Mouse (Mus musculus) limb, embryonic 13.5 days (tissue): ENCODE data around the gene Pmm2. TPM values are rescaled to one million over a fixed set of nuclear protein-coding genes. Genes with fewer than 3 reads are reported as not detected.

Source experiments
- ATAC-seq: fragments of 200-750 bp; cut with Nextera tagmentation; 2 replicates; pipeline ENCODE4 v1.8.0; 2017; ENCODE audit warnings: low read depth, moderate number of reproducible peaks, moderate TSS enrichment; ENCODE audit not compliant: low FRiP score
- H3K27ac ChIP-seq: fragments of 300-500 bp; sonication (generic); 2 replicates; pipeline ENCODE4 v1.5.1; 2015; ENCODE audit warnings: inconsistent platforms, mild to moderate bottlenecking, moderate library complexity
- H3K27me3 ChIP-seq: fragments of 300-500 bp; sonication (generic); 2 replicates; pipeline ENCODE4 v1.6.1; 2015; ENCODE audit warnings: mild to moderate bottlenecking, inconsistent platforms
- H3K36me3 ChIP-seq: fragments of 300-500 bp; sonication (generic); 2 replicates; pipeline ENCODE4 v1.6.1; 2015; ENCODE audit warnings: inconsistent platforms, mild to moderate bottlenecking, moderate library complexity
- H3K4me1 ChIP-seq: fragments of 300-500 bp; sonication (generic); 2 replicates; pipeline ENCODE4 v1.6.1; 2015; ENCODE audit warnings: inconsistent platforms
- H3K4me2 ChIP-seq: fragments of 300-500 bp; sonication (generic); replicated peaks from 2 replicates; pipeline ENCODE4 v1.6.1; 2015; ENCODE audit warnings: inconsistent platforms, mild to moderate bottlenecking, moderate library complexity
- H3K4me3 ChIP-seq: fragments of 300-500 bp; sonication (generic); 2 replicates; pipeline ENCODE4 v1.5.1; 2015; ENCODE audit warnings: moderate library complexity, mild to moderate bottlenecking, inconsistent platforms
- H3K9ac ChIP-seq: fragments of 300-500 bp; sonication (generic); 2 replicates; pipeline ENCODE4 v1.6.1; 2015; ENCODE audit warnings: mild to moderate bottlenecking, inconsistent platforms
- H3K9me3 ChIP-seq: fragments of 300-500 bp; sonication (generic); 2 replicates; pipeline ENCODE4 v1.6.1; 2016; ENCODE audit warnings: inconsistent platforms
- WGBS: fragments of 180-500 bp; shearing (Covaris S2); methylation state at CpG from one replicate; pipeline ENCODE4 v1.1.7; 2015; 5-methylcytosine and 5-hydroxymethylcytosine counted together
- polyA plus RNA-seq: library from polyadenylated mRNA; unstranded; fragments of >200 nt; fragmentation: Nextera tagmentation; extraction: Ambion mirVana; gene quantifications from 2 replicates; pipeline ENCODE4 v1.2.1, GENCODE M21; 2015

Pmm2 gene
- polyA plus RNA-seq, 1 experiment from 2014 or later, result 53.3 TPM

DNA sequence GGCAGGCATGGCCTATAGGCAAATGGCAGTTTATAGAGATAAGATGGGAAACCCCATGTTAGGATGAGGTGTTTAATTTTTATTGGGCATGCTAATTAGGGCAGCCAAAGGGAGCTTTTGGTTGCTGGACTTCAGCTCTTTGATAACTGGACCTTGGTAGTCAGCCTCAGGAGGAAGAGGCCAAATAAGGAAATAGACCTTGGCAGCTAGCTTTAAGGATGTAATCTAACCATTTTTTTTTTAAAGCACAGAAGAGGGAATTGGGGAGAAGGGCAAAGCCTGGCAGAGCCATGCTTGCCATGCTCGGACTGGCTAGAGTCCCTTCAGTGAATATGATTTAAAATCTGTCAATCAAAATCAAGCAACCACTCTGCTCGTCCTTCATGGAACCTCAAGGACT, 7.1 kb upstream of the Pmm2 start:
- Histone ChIP-seq H3K27me3 (no peaks in the 10 kb centered on the region), H3K36me3 (peaks cover 46% of the 10 kb centered on the region), H3K9ac (no peak overlapping the region), H3K27ac (no peak overlapping the region), H3K4me3 (no peak overlapping the region), H3K4me2 (no peak overlapping the region), H3K9me3 (no peaks in the 10 kb centered on the region), H3K4me1 (peaks cover 5% of the 10 kb centered on the region; the same call in 1 of the 2 replicates)
- no peak for ATAC-seq
- WGBS, result 77% methylated on average over 2 of the region's 2 CpGs

DNA sequence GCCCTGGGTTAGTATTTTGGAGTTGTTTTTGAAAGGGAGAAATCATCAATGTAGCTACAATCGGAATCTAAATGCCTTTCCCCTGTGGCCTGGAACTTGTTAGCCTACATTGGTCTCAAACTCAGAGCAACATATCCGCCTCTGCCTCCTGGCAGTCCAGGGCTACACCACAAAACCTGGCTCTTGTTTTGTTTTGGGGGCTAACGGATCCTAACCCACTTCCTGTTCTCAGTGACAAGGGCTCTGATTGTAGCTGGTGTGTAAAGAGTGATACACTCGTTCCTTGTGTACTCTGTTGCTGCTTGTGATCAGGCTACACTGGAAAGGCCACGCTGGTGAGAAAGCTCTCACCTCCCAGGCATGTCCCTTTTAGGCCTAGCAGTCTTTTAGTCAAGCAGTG, 6.0 kb upstream of the Pmm2 start:
- H3K4me2 ChIP-seq, result no peak overlapping the region
- H3K9ac ChIP-seq, result no peak overlapping the region
- H3K9me3 ChIP-seq, result no peaks in the 10 kb centered on the region
- peaks cover 16% of the 10 kb centered on the region for H3K4me1 ChIP-seq
- no peak for ATAC-seq
- H3K27ac ChIP-seq, result no peak overlapping the region
- WGBS, result 86% methylated on average over 5 of the region's 5 CpGs
- no peaks in the 10 kb centered on the region for H3K27me3 ChIP-seq
- peaks cover 52% of the 10 kb centered on the region for H3K36me3 ChIP-seq
- no peak overlapping the region for H3K4me3 ChIP-seq

DNA sequence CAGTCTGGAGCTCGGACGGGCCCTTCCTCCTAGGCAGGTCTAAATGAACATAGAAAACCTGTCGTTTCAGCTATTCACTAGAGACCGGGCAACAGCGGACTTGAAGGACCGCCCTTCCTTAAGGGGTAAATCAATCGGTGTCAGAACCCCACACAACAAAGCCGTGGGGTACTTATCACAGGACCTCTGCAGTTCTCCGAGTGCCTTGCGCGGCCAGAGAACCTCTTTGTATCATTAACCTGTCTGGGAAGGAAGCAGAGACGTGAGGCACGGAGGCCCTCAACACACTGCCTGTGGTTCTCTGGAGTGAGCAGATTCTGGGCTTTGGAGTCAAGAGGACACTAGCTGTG, 632 bp upstream of the Pmm2 start:
- 0% methylated on average over 13 of the region's 13 CpGs for WGBS
- peak; percentile 51 for ATAC-seq
- Histone ChIP-seq H3K4me2 (peak overlapping the region; percentile 85), H3K9ac (peak overlapping the region; percentile 87), H3K9me3 (no peaks in the 10 kb centered on the region), H3K36me3 (peaks cover 53% of the 10 kb centered on the region), H3K4me1 (peaks cover 20% of the 10 kb centered on the region), H3K4me3 (peak overlapping the region; percentile 84), H3K27ac (peak overlapping the region; percentile 83), H3K27me3 (no peaks in the 10 kb centered on the region)

DNA sequence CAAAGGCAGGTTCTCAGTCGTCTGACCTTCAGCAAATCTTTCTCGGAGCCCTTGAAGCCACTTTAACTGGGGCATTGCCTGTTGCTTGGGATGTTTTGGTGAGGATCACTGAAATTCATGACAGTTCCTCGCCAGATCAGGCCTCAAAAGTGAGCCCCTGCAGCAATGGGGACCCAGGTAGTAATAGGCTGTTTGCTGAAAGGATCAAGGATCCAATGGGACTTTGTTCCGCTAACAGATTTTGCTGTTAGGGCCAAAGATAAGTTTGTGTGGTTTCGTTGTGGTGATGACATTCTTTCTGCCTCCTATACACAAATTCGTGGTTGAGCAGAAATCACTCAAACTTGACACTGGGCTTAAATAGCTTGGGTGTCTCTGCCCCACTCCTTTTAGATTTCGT, 657 bp downstream of the Pmm2 start:
- no peak for ATAC-seq
- Histone ChIP-seq H3K4me2 (peak overlapping the region; percentile 85), H3K36me3 (peaks cover 47% of the 10 kb centered on the region), H3K27me3 (no peaks in the 10 kb centered on the region), H3K9ac (peak overlapping the region; percentile 87), H3K27ac (peak overlapping the region; percentile 83; the same call in 1 of the 2 replicates), H3K4me3 (peak overlapping the region; percentile 84), H3K9me3 (no peaks in the 10 kb centered on the region), H3K4me1 (peaks cover 20% of the 10 kb centered on the region)
- WGBS, result 47% methylated on average over 7 of the region's 7 CpGs

DNA sequence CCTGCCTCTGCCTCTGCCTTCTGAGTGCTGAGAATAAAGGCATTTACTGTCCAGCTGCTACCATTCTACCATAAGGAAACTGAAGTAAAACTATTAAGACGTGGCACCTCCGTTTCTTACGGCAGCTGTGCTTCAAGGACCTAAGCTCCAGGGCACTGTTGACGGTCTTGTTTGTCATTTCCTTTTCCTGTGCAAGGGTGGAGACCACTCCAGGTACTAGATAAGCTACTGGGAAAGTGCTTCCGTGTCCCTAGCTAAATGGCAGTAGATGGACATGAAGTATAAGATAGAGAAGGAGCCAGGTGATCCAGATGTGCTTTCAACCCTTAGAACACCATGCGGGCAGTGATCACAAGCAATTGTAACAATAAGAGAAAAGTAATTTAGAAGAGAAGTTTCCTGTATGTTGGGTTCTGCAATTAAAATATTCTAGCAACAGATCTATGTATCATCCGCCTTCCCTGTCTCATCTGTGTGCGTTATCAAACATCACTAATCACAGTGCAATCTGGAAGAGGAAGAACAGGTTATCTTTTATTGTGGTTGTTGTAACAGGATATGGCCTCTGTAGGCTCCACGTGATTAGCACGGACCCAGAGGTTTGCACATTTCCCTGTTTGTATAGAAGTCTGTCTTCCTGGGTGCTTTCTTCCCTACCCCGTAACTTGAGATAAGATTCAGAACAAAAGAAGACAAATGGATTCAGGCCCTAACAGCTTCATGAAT, 2.2 kb downstream of the Pmm2 start:
- Histone ChIP-seq H3K9me3 (no peaks in the 10 kb centered on the region), H3K27me3 (no peaks in the 10 kb centered on the region), H3K4me1 (peaks cover 20% of the 10 kb centered on the region), H3K27ac (no peak overlapping the region), H3K9ac (no peak overlapping the region), H3K4me2 (no peak overlapping the region), H3K4me3 (no peak overlapping the region), H3K36me3 (peaks cover 48% of the 10 kb centered on the region)
- no peak for ATAC-seq
- WGBS, result 90% methylated on average over 11 of the region's 11 CpGs

DNA sequence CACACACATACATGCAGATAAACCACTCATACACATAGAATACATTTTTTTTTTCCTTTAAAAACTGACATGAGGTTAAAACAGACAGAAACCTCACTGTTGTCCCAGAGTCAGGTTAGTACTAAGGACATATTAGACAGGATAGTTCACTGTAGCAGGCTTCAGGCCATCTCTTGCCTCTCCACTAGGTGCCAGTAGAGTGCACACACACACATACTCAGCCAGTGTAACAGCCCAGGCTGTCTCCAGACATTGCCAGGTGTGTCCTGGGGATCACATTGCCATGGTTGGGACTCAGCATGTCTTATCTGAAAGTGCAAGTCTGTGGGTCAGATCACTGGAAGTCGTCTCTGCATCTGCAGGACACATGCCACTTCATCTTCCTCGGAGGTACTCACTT, 6.4 kb downstream of the Pmm2 start:
- Histone ChIP-seq H3K36me3 (peaks cover 74% of the 10 kb centered on the region), H3K4me3 (no peak overlapping the region), H3K27me3 (no peaks in the 10 kb centered on the region), H3K4me1 (no peaks in the 10 kb centered on the region; the same call in 1 of the 2 replicates), H3K9ac (no peak overlapping the region), H3K9me3 (no peaks in the 10 kb centered on the region), H3K27ac (no peak overlapping the region), H3K4me2 (no peak overlapping the region)
- WGBS, result 83% methylated on average over 2 of the region's 2 CpGs
- peak; percentile 64; the same call in 1 of the 2 replicates for ATAC-seq

DNA sequence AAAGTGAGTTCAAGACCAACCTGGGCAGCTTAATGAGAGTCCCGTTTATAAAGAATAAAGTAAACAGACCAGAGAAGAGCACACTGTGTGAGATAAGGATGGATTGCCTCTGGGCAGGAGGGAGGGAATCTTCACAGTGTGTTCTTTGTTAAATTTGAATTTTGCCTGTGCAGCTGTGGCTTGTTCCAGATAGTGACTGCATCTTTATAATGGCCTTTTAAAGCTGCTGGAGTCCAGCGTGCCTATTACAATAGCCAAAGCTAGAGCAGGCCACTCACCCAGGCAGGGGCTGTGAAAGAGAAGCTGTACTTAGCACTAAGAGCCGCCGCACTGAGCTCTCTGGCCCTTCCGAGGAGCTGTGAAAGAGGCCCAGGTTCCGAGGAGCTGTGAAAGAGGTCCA, 8.1 kb downstream of the Pmm2 start:
- Histone ChIP-seq H3K27me3 (no peaks in the 10 kb centered on the region), H3K27ac (no peak overlapping the region), H3K9me3 (no peaks in the 10 kb centered on the region), H3K4me2 (no peak overlapping the region), H3K36me3 (peaks cover 82% of the 10 kb centered on the region), H3K9ac (no peak overlapping the region), H3K4me3 (no peak overlapping the region), H3K4me1 (no peaks in the 10 kb centered on the region)
- ATAC-seq, result no peak
- WGBS, result 90% methylated on average over 6 of the region's 6 CpGs

DNA sequence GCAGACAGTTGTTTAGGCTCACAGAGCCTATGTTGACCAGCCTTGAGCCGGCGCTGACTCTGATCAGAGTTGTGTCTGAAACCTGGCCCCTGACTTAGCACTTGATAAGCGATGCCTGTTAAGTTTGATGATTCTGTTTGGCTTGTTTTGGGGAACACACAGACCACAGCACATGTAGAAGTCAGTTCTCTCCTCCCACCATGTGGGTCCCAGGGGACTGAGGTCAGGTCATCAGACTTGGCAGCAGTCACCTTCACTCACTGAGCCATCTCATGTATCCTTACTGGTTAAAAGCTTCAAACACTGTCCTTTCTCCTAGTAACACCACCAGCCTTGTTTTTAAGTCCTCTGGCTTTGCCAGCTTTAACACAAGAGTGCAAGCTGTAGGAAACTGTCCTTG, 12.5 kb downstream of the Pmm2 start:
- Histone ChIP-seq H3K27ac (no peak overlapping the region), H3K9me3 (no peaks in the 10 kb centered on the region), H3K4me1 (peaks cover 11% of the 10 kb centered on the region), H3K4me3 (no peak overlapping the region), H3K27me3 (no peaks in the 10 kb centered on the region), H3K4me2 (no peak overlapping the region), H3K36me3 (peaks cover 87% of the 10 kb centered on the region), H3K9ac (no peak overlapping the region)
- no peak for ATAC-seq
- WGBS, result 96% methylated on average over 3 of the region's 3 CpGs

DNA sequence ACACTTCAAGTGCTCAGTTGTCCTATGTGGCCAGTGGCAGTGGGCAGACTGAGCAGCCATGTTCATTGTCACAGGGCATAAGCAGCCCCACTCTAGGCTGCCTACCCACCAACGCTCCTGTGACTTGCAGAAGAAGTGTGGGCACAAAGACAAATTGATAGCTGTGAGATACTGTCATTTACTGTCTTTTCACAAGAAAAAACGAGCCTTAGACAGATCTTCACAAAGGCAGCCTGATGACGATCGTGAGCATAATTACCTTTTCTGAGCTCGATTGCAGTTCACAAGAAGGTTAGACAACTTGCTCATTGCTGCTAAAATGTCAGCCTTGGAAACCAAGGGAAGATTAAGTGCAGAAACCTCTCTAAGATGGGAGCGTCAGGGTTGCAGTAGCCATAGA, 17.6 kb downstream of the Pmm2 start:
- Histone ChIP-seq H3K9me3 (no peaks in the 10 kb centered on the region), H3K27ac (no peak overlapping the region), H3K4me3 (no peak overlapping the region), H3K9ac (no peak overlapping the region), H3K27me3 (no peaks in the 10 kb centered on the region), H3K4me2 (no peak overlapping the region), H3K4me1 (peaks cover 11% of the 10 kb centered on the region), H3K36me3 (peaks cover 86% of the 10 kb centered on the region)
- ATAC-seq, result no peak
- WGBS, result 83% methylated on average over 6 of the region's 6 CpGs

DNA sequence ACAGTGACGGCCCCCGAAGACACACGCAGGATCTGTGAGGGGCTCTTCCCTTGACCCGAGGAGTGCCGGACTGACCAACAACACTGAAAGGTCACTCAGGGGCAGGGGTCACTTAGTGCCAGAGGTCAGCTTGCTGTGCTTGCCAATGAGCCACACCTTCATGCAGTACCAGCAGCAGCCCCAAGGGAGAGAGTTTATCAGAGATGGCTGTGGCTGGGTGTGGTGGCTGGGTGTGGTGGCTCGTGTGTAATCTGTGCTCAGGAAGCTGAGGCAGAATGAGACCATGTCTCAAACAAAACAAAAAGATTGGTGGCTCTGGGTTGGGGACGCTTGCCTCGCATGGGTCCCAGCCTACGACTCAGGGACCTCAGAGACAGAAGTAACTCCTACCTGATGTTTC, 18.1 kb downstream of the Pmm2 start:
- Histone ChIP-seq H3K9me3 (no peaks in the 10 kb centered on the region), H3K27ac (no peak overlapping the region), H3K4me1 (peaks cover 11% of the 10 kb centered on the region), H3K9ac (no peak overlapping the region), H3K36me3 (peaks cover 85% of the 10 kb centered on the region), H3K4me2 (no peak overlapping the region), H3K4me3 (no peak overlapping the region), H3K27me3 (no peaks in the 10 kb centered on the region)
- ATAC-seq, result no peak
- WGBS, result 85% methylated on average over 9 of the region's 9 CpGs

DNA sequence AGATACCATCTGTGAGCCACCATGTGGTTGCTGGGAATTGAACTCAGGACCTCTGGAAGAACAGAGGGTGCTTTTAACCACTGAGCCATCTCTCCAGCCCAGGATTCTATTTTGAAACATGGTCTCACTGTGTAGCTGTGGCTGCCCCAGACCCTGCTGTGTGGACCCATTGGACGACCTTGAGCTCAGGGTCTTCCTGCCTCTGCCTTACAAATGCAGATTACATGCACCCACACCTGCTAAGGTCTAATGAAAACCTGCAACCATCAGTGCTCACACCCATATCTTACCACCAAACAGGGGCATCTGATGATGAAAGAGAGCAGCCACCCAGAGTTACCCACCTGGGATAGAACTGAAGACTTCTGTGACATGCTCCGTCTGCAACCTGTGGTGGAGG, 18.8 kb downstream of the Pmm2 start:
- WGBS, result 89% methylated on average over 2 of the region's 2 CpGs
- no peak for ATAC-seq

DNA sequence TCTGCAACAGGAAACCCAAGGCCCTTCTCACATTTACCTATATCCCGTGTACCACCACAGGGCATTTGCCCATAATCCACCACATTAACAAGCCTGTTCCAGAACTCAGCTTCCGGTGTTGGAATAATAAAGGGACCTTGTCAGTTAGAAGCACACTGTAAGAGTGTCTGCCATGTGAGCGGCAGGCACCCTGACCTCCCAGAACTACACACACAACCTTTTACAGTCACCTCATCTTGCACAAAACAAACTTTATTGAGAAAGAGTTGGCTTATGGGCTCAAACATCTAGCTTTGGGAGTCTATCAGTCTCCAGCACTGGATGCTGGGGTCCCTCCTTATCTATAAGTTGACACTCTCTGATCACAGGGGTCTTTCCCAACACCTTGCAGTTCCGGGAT, 20.9 kb downstream of the Pmm2 start:
- Histone ChIP-seq H3K4me2 (no peak overlapping the region), H3K27ac (no peak overlapping the region), H3K9me3 (no peaks in the 10 kb centered on the region), H3K4me1 (peaks cover 10% of the 10 kb centered on the region), H3K4me3 (no peak overlapping the region), H3K27me3 (no peaks in the 10 kb centered on the region), H3K36me3 (peaks cover 86% of the 10 kb centered on the region), H3K9ac (no peak overlapping the region)
- ATAC-seq, result no peak
- WGBS, result 72% methylated on average over 4 of the region's 4 CpGs

More for the DNA sequence above, 18.8 kb downstream of the Pmm2 start:
- Histone ChIP-seq H3K36me3 (peaks cover 83% of the 10 kb centered on the region), H3K4me1 (peaks cover 11% of the 10 kb centered on the region), H3K27ac (no peak overlapping the region), H3K27me3 (no peaks in the 10 kb centered on the region), H3K4me2 (no peak overlapping the region), H3K9me3 (no peaks in the 10 kb centered on the region), H3K4me3 (no peak overlapping the region), H3K9ac (no peak overlapping the region)

DNA sequence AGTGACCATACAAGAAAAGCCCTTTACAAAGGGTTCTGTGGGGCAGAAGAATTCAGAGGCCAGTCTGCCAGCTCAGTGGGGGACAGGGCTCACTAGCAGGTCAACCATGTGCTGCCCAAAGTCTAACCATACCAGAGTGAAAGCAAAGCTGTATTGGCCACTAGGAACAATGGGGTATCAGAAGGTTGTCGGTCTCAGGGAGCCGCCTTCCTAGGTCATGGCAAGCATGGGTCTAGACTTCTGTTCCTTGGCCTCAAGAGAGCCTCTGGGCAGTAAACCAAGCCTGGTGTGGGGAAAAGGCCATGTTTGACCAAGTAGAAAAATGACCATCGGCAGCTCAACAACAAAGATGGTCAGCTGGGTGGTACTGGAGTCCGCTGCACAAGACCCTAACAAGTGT, 21.3 kb downstream of the Pmm2 start:
- 94% methylated on average over 4 of the region's 4 CpGs for WGBS
- no peak for ATAC-seq
- no peaks in the 10 kb centered on the region for H3K9me3 ChIP-seq
- H3K9ac ChIP-seq, result no peak overlapping the region
- no peak overlapping the region for H3K27ac ChIP-seq
- peaks cover 6% of the 10 kb centered on the region for H3K4me1 ChIP-seq
- peaks cover 86% of the 10 kb centered on the region for H3K36me3 ChIP-seq
- H3K4me2 ChIP-seq, result no peak overlapping the region
- no peak overlapping the region for H3K4me3 ChIP-seq
- H3K27me3 ChIP-seq, result no peaks in the 10 kb centered on the region
